Mouse (Mus musculus): ENCODE measurements around the gene Cd300lb.
A peak's percentile ranks its signal among the peaks of the same experiment; 100 is the strongest.
"Not testable (repeated sequence)": the region's sequence is repeated elsewhere in the genome, so short reads cannot be mapped to it uniquely, and the experiment has no call there.

The Cd300lb gene

GRCm38 (mm10) chr11:114934144-114934543, at the start of gene Cd300lb:
Gene Cd300lb, minus strand, starts transcription at chr11:114934386.
- no peak for DNase-seq (ENCODE audit: low spot score in 2 of 2)

GRCm38 (mm10) chr11:114981866-114982265, 47.7 kb upstream of the Cd300lb start:
- DNase-seq (ENCODE audit: low spot score in 2 of 2): no peak

GRCm38 (mm10) chr11:114972726-114973125, 38.5 kb upstream of the Cd300lb start:
- no peak for DNase-seq (ENCODE audit: low spot score in 2 of 2)

GRCm38 (mm10) chr11:114968752-114969207, 34.6 kb upstream of the Cd300lb start, which contains the start of gene Cd300c:
Gene Cd300c, minus strand, starts transcription at chr11:114969157.
- peak; percentile 23 to 33 for DNase-seq (ENCODE audit: low spot score in 2 of 2)

GRCm38 (mm10) chr11:114965182-114965828, 31.1 kb upstream of the Cd300lb start:
- DNase-seq (ENCODE audit: low spot score in 2 of 2): no peak

- no peak for DNase-seq (ENCODE audit: low spot score in 2 of 2)
Observed at GRCm38 (mm10) chr11:114960369-114960768, 26.2 kb upstream of the Cd300lb start.

GRCm38 (mm10) chr11:114933591-114933990, 595 bp downstream of the Cd300lb start:
- DNase-seq (ENCODE audit: low spot score in 2 of 2): no peak

GRCm38 (mm10) chr11:114931041-114931440, 3.1 kb downstream of the Cd300lb start:
- DNase-seq (ENCODE audit: low spot score in 2 of 2): no peak

- no peak for DNase-seq (ENCODE audit: low spot score in 2 of 2)
Observed at GRCm38 (mm10) chr11:114929581-114929980, 4.6 kb downstream of the Cd300lb start.

GRCm38 (mm10) chr11:114923961-114924360, 10.2 kb downstream of the Cd300lb start:
- no peak for DNase-seq (ENCODE audit: low spot score in 2 of 2)

GRCm38 (mm10) chr11:114922439-114922838, 11.7 kb downstream of the Cd300lb start:
- DNase-seq (ENCODE audit: low spot score in 2 of 2): peak; percentile 45 to 59

GRCm38 (mm10) chr11:114917120-114917519, 17.1 kb downstream of the Cd300lb start:
- DNase-seq (ENCODE audit: low spot score in 2 of 2): no peak

GRCm38 (mm10) chr11:114914978-114915377, 19.2 kb downstream of the Cd300lb start:
- no peak for DNase-seq (ENCODE audit: low spot score in 2 of 2)

- DNase-seq (ENCODE audit: low spot score in 2 of 2): peak; percentile 84 to 90
Observed at GRCm38 (mm10) chr11:114912847-114913246, 21.3 kb downstream of the Cd300lb start.

GRCm38 (mm10) chr11:114909538-114909937, 24.6 kb downstream of the Cd300lb start:
- not testable (repeated sequence) for DNase-seq (ENCODE audit: low spot score in 2 of 2)

GRCm38 (mm10) chr11:114908086-114908485, 26.1 kb downstream of the Cd300lb start:
- DNase-seq (ENCODE audit: low spot score in 2 of 2): no peak

- DNase-seq (ENCODE audit: low spot score in 2 of 2): no peak
Observed at GRCm38 (mm10) chr11:114907567-114907966, 26.6 kb downstream of the Cd300lb start.

GRCm38 (mm10) chr11:114903224-114903623, 31.0 kb downstream of the Cd300lb start:
- DNase-seq (ENCODE audit: low spot score in 2 of 2): no peak

- no peak for DNase-seq (ENCODE audit: low spot score in 2 of 2)
Observed at GRCm38 (mm10) chr11:114898026-114898425, 36.2 kb downstream of the Cd300lb start.

GRCm38 (mm10) chr11:114896085-114896484, 38.1 kb downstream of the Cd300lb start:
- DNase-seq (ENCODE audit: low spot score in 2 of 2): no peak

- no peak for DNase-seq (ENCODE audit: low spot score in 2 of 2)
Observed at GRCm38 (mm10) chr11:114890542-114890941, 43.6 kb downstream of the Cd300lb start.

GRCm38 (mm10) chr11:114889991-114890518, 44.1 kb downstream of the Cd300lb start, which contains the start of gene Cd300a:
Gene Cd300a, plus strand, starts transcription at chr11:114890041.
- no peak for DNase-seq (ENCODE audit: low spot score in 2 of 2)

- peak in 1 of 2 experiments; percentile 31 for DNase-seq (ENCODE audit: low spot score in 2 of 2)
Observed at GRCm38 (mm10) chr11:114884380-114885100, 49.6 kb downstream of the Cd300lb start.
